Mouse (Mus musculus) heart, embryonic 16.5 days (tissue): ENCODE measurements around the gene Rflnb. TPM values are rescaled to one million over a fixed set of nuclear protein-coding genes. Genes with fewer than 3 reads are reported as not detected.
"Not testable (repeated sequence)": the region's sequence is repeated elsewhere in the genome, so short reads cannot be mapped to it uniquely, and the experiment has no call there.

ENCODE experiments used
- ATAC-seq: fragments of 200-750 bp; cut with Nextera tagmentation; replicated peaks from 2 replicates; pipeline ENCODE4 v1.8.0; 2017; ENCODE audit warnings: moderate number of reproducible peaks; ENCODE audit not compliant: insufficient read depth, low FRiP score; ENCODE audit errors: extremely low read depth
- H3K27ac ChIP-seq: fragments of 300-500 bp; sonication (generic); 2 replicates; pipeline ENCODE4 v1.5.1; 2014; ENCODE audit warnings: mild to moderate bottlenecking, low read length, control low read depth, moderate library complexity
- H3K27me3 ChIP-seq: fragments of 300-500 bp; sonication (generic); 2 replicates; pipeline ENCODE4 v1.6.1; 2014; ENCODE audit warnings: low read length, mixed read lengths; ENCODE audit not compliant: control insufficient read depth, insufficient read depth
- H3K36me3 ChIP-seq: fragments of 300-500 bp; sonication (generic); 2 replicates; pipeline ENCODE4 v1.6.1; 2014; ENCODE audit not compliant: control insufficient read depth, insufficient read depth
- H3K4me1 ChIP-seq: fragments of 300-500 bp; sonication (generic); 2 replicates; pipeline ENCODE4 v1.6.1; 2014; ENCODE audit warnings: low read length, mixed read lengths; ENCODE audit not compliant: control insufficient read depth, insufficient read depth
- H3K4me2 ChIP-seq: fragments of 300-500 bp; sonication (generic); 2 replicates; pipeline ENCODE4 v1.6.1; 2014; ENCODE audit warnings: low read depth, mild to moderate bottlenecking, control low read depth, low read length
- H3K4me3 ChIP-seq: fragments of 300-500 bp; sonication (generic); 2 replicates; pipeline ENCODE4 v1.5.1; 2014; ENCODE audit warnings: mild to moderate bottlenecking, control low read depth, low read length
- H3K9ac ChIP-seq: fragments of 300-500 bp; sonication (generic); 2 replicates; pipeline ENCODE4 v1.6.1; 2014; ENCODE audit warnings: low read length, control low read depth
- H3K9me3 ChIP-seq: fragments of 300-500 bp; sonication (generic); replicated peaks from 2 replicates; pipeline ENCODE4 v1.6.1; 2016; ENCODE audit warnings: low read length; ENCODE audit not compliant: control insufficient read depth
- WGBS: fragments of 180-500 bp; shearing (Covaris S2); extraction: QIAGEN DNeasy Blood & Tissue Kit; methylation state at CpG from one replicate; pipeline ENCODE4 v1.1.7; 2014; 5-methylcytosine and 5-hydroxymethylcytosine counted together
- polyA plus RNA-seq: library from polyadenylated mRNA; unstranded; fragments of >200 nt; fragmentation: Nextera tagmentation; extraction: Ambion mirVana; gene quantifications from 2 replicates; pipeline ENCODE4 v1.2.1, GENCODE M21; 2015

The Rflnb gene
- polyA plus RNA-seq, 1 experiment from 2014 or later = 14.9 TPM

- H3K9me3 ChIP-seq, H3K4me2 ChIP-seq, H3K4me3 ChIP-seq, H3K9ac ChIP-seq, H3K27ac ChIP-seq, H3K4me1 ChIP-seq, H3K27me3 ChIP-seq, ATAC-seq, H3K36me3 ChIP-seq: not testable (repeated sequence)
- WGBS = 91% methylated on average over 7 of the region's 7 CpGs
These were observed 23.3 kb downstream of the Rflnb start for GRCm38 (mm10) chr11:76004276-76004675.

GRCm38 (mm10) chr11:76001237-76001878, 26.2 kb downstream of the Rflnb start:
- Histone ChIP-seq H3K36me3 (no peaks in the 10 kb centered on the region), H3K9ac (no peak overlapping the region), H3K4me3 (no peak overlapping the region), H3K27ac (no peak overlapping the region), H3K9me3 (no peaks in the 10 kb centered on the region), H3K27me3 (peaks cover 5% of the 10 kb centered on the region; the same call in 1 of the 2 replicates), H3K4me1 (peaks cover 3% of the 10 kb centered on the region; the same call in 1 of the 2 replicates), H3K4me2 (no peak overlapping the region)
- no peak for ATAC-seq
- 39% methylated on average over 3 of the region's 3 CpGs for WGBS

GRCm38 (mm10) chr11:76000701-76001100, 26.9 kb downstream of the Rflnb start:
- Histone ChIP-seq H3K4me3 (no peak overlapping the region), H3K4me2 (no peak overlapping the region), H3K36me3 (no peaks in the 10 kb centered on the region), H3K27me3 (peaks cover 5% of the 10 kb centered on the region; the same call in 1 of the 2 replicates), H3K27ac (no peak overlapping the region), H3K9me3 (no peaks in the 10 kb centered on the region), H3K4me1 (peaks cover 3% of the 10 kb centered on the region; the same call in 1 of the 2 replicates), H3K9ac (no peak overlapping the region)
- no peak for ATAC-seq
- WGBS = 74% methylated on average over 5 of the region's 5 CpGs

GRCm38 (mm10) chr11:75999440-76000155, 28.0 kb downstream of the Rflnb start, which contains the start of gene 1700016K19Rik:
1700016K19Rik (plus strand) TSS chr11:75999912.
- no peak within 1 kb of the TSS for H3K27ac ChIP-seq
- 11% methylated on average over 36 of the region's 36 CpGs for WGBS
- peaks cover 3% of the 10 kb centered on the region; the same call in 1 of the 2 replicates for H3K4me1 ChIP-seq
- no peaks in the 10 kb centered on the region for H3K36me3 ChIP-seq
- ATAC-seq = peak; percentile 69
- peak within 1 kb of the TSS; percentile 73 for H3K4me3 ChIP-seq
- H3K9me3 ChIP-seq = no peaks in the 10 kb centered on the region
- H3K27me3 ChIP-seq = peaks cover 5% of the 10 kb centered on the region; the same call in 1 of the 2 replicates
- H3K4me2 ChIP-seq = peak within 1 kb of the TSS; percentile 96
- H3K9ac ChIP-seq = peak within 1 kb of the TSS; percentile 61

GRCm38 (mm10) chr11:75994357-75994756, 33.2 kb downstream of the Rflnb start:
- Histone ChIP-seq H3K9me3 (no peaks in the 10 kb centered on the region), H3K4me2 (no peak overlapping the region), H3K27me3 (no peaks in the 10 kb centered on the region), H3K4me1 (no peaks in the 10 kb centered on the region), H3K36me3 (no peaks in the 10 kb centered on the region), H3K9ac (no peak overlapping the region), H3K27ac (no peak overlapping the region), H3K4me3 (no peak overlapping the region)
- 53% methylated on average over 9 of the region's 9 CpGs for WGBS
- ATAC-seq = no peak

GRCm38 (mm10) chr11:75992481-75992880, 35.1 kb downstream of the Rflnb start:
- H3K9me3 ChIP-seq = no peaks in the 10 kb centered on the region
- no peak for ATAC-seq
- no peak overlapping the region for H3K27ac ChIP-seq
- no peaks in the 10 kb centered on the region for H3K36me3 ChIP-seq
- H3K9ac ChIP-seq = no peak overlapping the region
- H3K27me3 ChIP-seq = no peaks in the 10 kb centered on the region
- H3K4me1 ChIP-seq = no peaks in the 10 kb centered on the region
- H3K4me2 ChIP-seq = no peak overlapping the region
- no peak overlapping the region for H3K4me3 ChIP-seq
- 72% methylated on average over 8 of the region's 8 CpGs for WGBS

GRCm38 (mm10) chr11:75991911-75992310, 35.7 kb downstream of the Rflnb start:
- ATAC-seq = no peak
- Histone ChIP-seq H3K27ac (no peak overlapping the region), H3K36me3 (no peaks in the 10 kb centered on the region), H3K9me3 (no peaks in the 10 kb centered on the region), H3K4me2 (no peak overlapping the region), H3K4me3 (no peak overlapping the region), H3K27me3 (no peaks in the 10 kb centered on the region), H3K4me1 (no peaks in the 10 kb centered on the region), H3K9ac (no peak overlapping the region)
- WGBS = 85% methylated on average over 8 of the region's 8 CpGs

- 72% methylated on average over 15 of the region's 15 CpGs for WGBS
- H3K4me1 ChIP-seq = no peaks in the 10 kb centered on the region
- no peak for ATAC-seq
- no peaks in the 10 kb centered on the region for H3K9me3 ChIP-seq
- H3K27me3 ChIP-seq = no peaks in the 10 kb centered on the region
- H3K9ac ChIP-seq = no peak overlapping the region
- no peak overlapping the region for H3K27ac ChIP-seq
- H3K36me3 ChIP-seq = no peaks in the 10 kb centered on the region
- H3K4me3 ChIP-seq = no peak overlapping the region
- H3K4me2 ChIP-seq = no peak overlapping the region
These were observed 36.4 kb downstream of the Rflnb start for GRCm38 (mm10) chr11:75990965-75991835.
